Mouse (Mus musculus) cerebellum, adult 2 months (tissue): Measurements from ENCODE around the gene Galnt2.

Experiments used
- CTCF ChIP-seq: fragments of 200-500 bp; IDR thresholded peaks from 2 replicates; pipeline ENCODE4 v1.5.1; 2011; ENCODE audit warnings: low read depth, mild to moderate bottlenecking, control low read depth, low read length, moderate library complexity, borderline replicate concordance; ENCODE audit not compliant: insufficient read depth
- POLR2A ChIP-seq: fragments of 200-500 bp; IDR thresholded peaks from 2 replicates; pipeline ENCODE4 v1.6.1; 2011; ENCODE audit warnings: low read length, control low read depth, borderline replicate concordance; ENCODE audit not compliant: insufficient read depth

DNA sequence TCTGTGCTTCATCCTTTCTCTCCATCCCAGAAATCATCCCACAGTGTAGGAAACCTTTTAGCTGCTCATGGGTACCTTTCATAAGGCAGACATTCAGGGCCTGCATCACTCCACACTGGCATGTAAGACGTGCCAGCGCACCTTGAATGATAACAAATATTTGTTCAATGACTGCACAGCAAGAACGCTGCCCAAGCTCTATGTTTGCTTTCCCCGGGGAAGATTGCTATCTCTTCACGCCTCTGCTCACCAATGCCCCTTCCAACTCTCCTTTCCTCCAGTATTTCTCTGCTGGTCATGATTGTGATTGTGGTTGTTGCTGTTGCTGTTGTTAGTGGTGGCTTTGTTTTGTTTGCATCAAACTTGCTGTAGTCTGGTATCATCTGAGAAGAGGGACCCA, 28.3 kb upstream of the Galnt2 start:
- no peak for TF ChIP-seq CTCF
- no peak for TF ChIP-seq POLR2A
